Mouse (Mus musculus) thymus, adult 18-20 months (tissue): ENCODE measurements around the gene Snrnp35.

Source experiments
- DNase-seq, 2 experiments: peaks; one replicate each; pipeline ENCODE4 v3.0.0; 2022; ENCODE audit warnings: mixed read lengths in 2 of 2

The Snrnp35 gene

DNA sequence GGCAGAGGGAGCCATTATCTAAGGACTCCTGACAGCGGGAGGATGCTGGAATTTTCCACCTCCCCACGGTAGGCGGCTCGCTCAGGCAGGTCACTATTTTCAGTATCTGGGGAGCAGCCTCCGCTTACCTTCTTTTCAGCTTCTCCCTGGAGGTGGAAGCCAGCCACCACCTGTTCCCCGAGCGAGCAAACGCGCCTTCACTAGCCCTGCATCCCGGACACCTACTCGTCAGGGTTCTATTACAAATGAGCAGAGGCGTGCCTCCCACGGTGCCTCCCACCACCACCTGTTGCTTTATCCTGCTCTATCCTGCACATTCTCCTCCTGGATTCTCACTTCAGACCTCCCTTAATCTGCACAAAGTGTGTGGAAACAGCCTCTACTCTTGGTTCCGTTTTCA lies 20.8 kb downstream of the Snrnp35 start:
- no peak for DNase-seq

GRCm38 (mm10) chr5:124505235-124505634 lies 22.3 kb downstream of the Snrnp35 start:
- DNase-seq: no peak

- DNase-seq: no peak
Observed at GRCm38 (mm10) chr5:124506731-124507359, 23.9 kb downstream of the Snrnp35 start.

DNA sequence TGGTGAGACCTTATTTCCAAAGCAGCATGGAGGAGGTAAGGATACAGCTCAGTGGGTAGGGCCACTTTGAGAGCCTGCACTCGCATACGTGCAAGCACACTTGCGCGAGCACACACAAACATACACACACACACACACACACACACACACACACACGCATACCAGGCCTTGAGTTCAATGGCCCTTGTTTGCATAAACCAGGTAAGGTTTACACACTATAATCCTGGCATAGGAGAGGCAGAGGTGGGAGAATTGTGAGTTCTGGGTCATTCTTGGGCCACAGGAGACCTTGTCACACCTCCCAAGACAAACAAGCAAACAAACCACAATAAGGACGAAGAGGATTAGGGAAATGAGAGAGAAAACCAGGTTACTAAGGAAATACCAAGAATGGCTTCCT lies 26.3 kb downstream of the Snrnp35 start:
- DNase-seq: no peak

- DNase-seq: no peak
Observed at GRCm38 (mm10) chr5:124509742-124510237, 26.9 kb downstream of the Snrnp35 start.

GRCm38 (mm10) chr5:124510536-124511050 lies 27.7 kb downstream of the Snrnp35 start:
- no peak for DNase-seq

DNA sequence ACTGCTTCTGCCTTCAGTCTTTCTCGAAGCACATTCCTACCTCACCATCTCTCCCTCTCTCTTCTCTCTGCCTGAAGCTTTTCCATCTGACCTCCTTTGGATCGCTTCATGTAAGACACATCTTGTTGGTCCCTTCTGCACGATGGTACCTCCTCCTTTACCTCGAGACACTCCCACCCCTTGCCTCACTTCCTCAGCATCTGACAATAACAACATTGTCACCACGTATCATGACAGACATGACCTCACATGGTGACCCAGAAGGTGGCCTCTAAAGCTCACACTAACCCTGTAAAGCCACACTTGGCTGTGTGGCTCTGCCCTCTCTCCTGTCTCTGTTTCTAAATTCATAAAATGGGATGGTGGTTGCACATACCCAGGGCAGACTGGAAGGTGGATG lies 32.9 kb downstream of the Snrnp35 start:
- no peak for DNase-seq

DNA sequence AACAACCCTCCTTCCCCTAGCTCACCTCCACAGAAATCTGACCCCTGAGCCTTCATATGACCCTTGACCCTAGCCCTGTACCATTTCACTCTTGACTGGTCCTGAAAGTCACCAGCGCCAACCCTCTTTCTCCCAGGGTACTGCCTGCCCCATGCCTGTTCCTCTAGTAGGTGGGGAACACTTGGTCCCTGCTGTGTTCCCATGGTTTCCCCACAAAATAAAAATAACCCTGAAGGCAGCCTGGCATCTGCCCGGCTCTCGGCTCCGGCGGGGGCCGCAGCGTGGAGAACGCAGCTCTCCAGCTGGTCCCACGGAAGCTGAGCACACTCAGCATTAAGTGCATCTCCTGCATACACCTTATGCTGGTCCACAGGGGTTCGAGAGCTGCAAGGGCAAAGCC lies 35.7 kb downstream of the Snrnp35 start:
- DNase-seq: no peak

GRCm38 (mm10) chr5:124521588-124521987 lies 38.7 kb downstream of the Snrnp35 start:
- no peak for DNase-seq

DNA sequence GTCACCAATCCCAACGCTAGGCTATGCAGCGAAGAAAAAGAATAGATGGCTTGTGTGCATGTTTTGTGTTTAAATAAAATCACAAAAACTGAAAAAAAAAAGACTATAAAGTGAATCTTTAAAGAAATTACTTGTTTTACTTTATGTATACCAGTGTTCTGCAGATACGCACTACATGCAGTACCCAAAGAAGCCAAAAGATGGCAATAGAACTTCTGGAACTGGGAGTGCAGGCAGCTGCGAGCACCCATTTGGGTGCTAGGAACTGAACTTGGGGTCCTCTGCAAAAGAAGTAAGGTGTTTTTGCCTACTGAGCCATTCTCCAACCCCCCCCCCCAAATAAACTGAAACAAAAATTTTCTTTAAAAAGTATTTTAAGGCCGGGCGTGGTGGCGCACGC lies 40.1 kb downstream of the Snrnp35 start:
- no peak for DNase-seq

DNA sequence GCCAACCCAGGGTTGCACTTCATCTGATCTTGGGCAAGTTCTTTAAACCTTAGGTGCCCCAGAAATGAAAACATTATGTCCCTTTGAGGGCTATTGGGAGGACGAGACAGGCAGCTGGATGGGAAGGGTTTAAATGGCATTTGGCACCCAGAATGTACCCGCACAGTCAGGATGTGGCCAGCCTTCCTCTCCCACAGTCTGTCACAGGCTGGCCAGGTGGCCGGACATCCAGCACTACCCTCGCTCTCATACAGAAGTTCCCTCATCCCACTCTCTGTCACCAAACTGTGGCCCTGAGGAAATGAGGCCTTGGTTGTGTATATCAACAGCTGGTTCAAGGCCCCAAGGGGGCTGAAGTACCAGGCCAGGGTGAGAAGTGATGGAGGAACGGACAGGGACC lies 42.0 kb downstream of the Snrnp35 start:
- DNase-seq: no peak

GRCm38 (mm10) chr5:124528351-124528750 lies 45.4 kb downstream of the Snrnp35 start:
- DNase-seq: no peak

GRCm38 (mm10) chr5:124528791-124529190 lies 45.9 kb downstream of the Snrnp35 start:
- DNase-seq: no peak

DNA sequence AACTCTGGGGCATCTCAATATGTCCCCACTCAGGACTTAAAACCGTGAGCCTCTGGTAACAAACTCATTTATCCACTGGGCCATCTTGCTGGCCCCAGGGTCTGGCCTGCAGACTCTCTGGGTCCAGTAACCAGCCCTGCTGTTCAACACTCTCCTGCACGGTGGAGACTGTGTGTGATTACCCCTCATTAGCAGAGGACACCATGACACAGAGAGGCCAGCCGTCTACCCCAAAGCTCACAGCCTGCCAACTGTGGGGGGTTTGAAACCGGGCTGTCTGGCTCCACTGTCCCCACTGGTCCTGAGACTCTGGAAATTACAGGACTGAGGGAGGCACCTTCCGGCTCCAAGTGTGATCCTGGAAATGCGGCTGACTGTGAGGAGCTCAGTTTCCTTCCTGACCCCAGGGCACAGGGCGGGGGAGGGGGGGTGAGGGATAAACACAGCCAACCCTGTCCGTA lies 46.3 kb downstream of the Snrnp35 start:
- DNase-seq: no peak

DNA sequence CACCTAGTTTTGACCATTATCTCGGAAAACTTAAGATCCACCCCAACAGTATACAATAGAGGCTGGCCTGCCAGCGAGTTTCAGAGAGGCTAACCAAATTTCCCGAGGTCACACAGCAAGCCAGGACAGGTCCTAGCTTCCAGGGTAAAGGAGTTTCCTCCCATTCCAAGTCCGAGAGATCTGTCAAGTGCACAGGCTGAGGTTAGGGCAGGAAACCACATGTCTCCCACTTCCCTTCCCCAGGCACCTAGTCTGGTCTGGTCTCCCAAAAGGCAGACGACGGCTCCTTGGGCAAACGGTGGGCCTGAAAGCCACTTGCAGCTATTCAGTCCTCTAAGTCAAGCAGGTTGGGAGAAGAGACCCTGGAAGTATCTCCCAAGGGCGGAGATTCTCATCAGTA lies 46.8 kb downstream of the Snrnp35 start:
- DNase-seq: no peak

- DNase-seq: peak; percentile 75
Observed at GRCm38 (mm10) chr5:124530655-124531582, 48.0 kb downstream of the Snrnp35 start, which contains the start of gene Rilpl1. TSS of gene Rilpl1 (minus strand) at chr5:124531391.

GRCm38 (mm10) chr5:124531583-124531930 lies 48.6 kb downstream of the Snrnp35 start:
- DNase-seq: no peak

GRCm38 (mm10) chr5:124532451-124532850 lies 49.5 kb downstream of the Snrnp35 start:
- DNase-seq: no peak

DNA sequence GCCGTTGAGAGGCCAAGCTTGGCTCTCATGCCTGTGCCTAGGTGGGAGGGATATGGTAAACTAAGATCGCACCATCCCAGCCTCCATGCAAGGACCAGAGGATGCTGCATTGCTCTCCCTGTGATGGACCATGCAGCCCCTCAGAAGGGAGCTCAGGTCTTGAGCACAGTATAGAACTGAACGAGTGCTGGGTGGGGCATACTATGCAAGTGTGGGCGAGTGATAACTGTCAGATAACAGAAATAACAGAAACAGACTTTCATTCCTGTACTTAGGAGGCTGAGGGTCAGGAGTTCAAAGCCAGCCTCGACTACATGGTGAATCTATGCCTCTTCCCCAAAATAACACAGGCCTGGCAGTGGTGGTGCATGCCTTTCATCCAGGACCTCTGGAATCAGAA lies 52.1 kb downstream of the Snrnp35 start:
- no peak for DNase-seq

- peak; percentile 21 to 38 for DNase-seq
Observed at GRCm38 (mm10) chr5:124536776-124537175, 53.8 kb downstream of the Snrnp35 start.

DNA sequence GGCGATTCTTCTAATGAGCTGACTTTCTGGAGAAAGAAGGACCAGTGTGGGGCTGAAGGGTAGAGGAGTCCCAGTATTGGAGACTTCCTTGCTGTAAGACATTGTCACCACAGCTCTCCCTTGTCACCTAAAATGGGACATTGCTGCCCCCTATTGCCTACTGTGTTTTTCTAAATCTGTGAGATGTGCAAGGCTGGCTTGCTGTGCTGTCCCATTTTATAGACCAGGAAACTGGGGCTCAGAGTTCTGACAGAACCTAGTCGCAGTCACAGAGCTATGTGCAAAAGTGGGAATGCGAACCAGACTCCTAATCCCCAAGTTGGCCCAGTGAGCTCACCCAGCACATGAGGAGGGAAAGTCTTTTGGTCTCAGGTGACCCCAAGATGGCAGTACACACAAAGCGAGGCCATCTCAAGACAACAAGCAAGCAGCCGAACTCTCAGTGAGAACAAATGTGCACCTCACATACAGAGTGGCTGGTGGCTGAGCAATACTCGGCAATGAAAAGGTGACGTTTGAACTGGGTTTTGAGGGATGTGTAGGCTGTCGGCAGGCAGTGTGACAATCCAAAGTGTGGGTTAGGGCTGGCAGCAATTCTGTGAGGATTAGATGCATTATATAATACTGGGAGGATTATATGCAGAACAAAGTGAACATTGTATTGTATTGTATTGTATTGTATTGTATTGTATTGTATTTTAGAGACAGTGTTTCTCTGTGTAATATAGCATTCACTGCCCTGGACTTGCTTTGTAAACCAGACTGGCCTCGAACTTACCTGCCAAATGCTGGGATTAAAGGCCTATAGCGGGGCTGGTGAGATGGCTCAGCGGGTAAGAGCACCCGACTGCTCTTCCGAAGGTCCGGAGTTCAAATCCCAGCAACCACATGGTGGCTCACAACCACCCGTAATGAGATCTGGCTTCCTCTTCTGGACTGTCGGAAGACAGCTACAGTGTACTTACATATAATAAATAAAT lies 56.2 kb downstream of the Snrnp35 start:
- DNase-seq: peak in 1 of 2 experiments; percentile 58

- DNase-seq: no peak
Observed at GRCm38 (mm10) chr5:124539905-124540304, 57.0 kb downstream of the Snrnp35 start.
